In genomic region chr11:119565021-119565420, GRCm38 (mm10) we compare ENCODE assay signal across 21 mouse cellular contexts. TPM values are rescaled to one million over a fixed set of nuclear protein-coding genes. Genes with fewer than 3 reads are reported as not detected.
DNase-seq lines count a peak whose midpoint lies in the region; ATAC-seq and TF ChIP-seq lines count a peak whose summit lies in the region.
"Had no signal": no experiment of that assay in that cellular context is flagged by ENCODE, and none has a peak within 500 bp of the region (broad histone marks: within the 10 kb centered on the region; RNA-seq: fewer than 3 reads in every experiment).

No protein-coding gene starts in this region.

- peak overlapping the region; percentile 49 for H3K27ac ChIP-seq in hindbrain, embryonic 14.5 days
- H3K27ac ChIP-seq in hindbrain, embryonic 12.5 days: no peak overlapping the region
- H3K27ac ChIP-seq in cerebellum, adult 2 months (ENCODE audit: insufficient read depth, low read length): peak overlapping the region; percentile 16; the same call in 1 of the 2 replicates
- H3K27ac ChIP-seq in midbrain, embryonic 14.5 days (replicated peaks; ENCODE audit: low read depth, low read length): peak overlapping the region; percentile 66; the same call in 1 of the 2 replicates
- no peak overlapping the region for H3K27ac ChIP-seq in intestine, embryonic 16.5 days (ENCODE audit: low read length)
- H3K27ac ChIP-seq: layer of hippocampus, adult 2 months had no signal

- 0 out of 2 replicates have a peak, but pooled peaks cover 4% of the 10 kb centered on the region for H3K27me3 ChIP-seq in hindbrain, embryonic 14.5 days (ENCODE audit: control insufficient read depth, insufficient read depth, low read length)
- peaks cover 38% of the 10 kb centered on the region for H3K27me3 ChIP-seq in hindbrain, embryonic 12.5 days
- no peaks in the 10 kb centered on the region for H3K27me3 ChIP-seq in cerebellum, adult 2 months (ENCODE audit: control insufficient read depth, insufficient read depth, low read length)
- H3K27me3 ChIP-seq in midbrain, embryonic 14.5 days (ENCODE audit: control insufficient read depth, insufficient read depth, low read length): 0 out of 2 replicates have a peak, but pooled peaks cover 3% of the 10 kb centered on the region
- H3K27me3 ChIP-seq in intestine, embryonic 16.5 days (replicated peaks; ENCODE audit: control insufficient read depth, insufficient read depth, low read length): peaks cover 9% of the 10 kb centered on the region

- H3K9ac ChIP-seq in hindbrain, embryonic 14.5 days: peak overlapping the region; percentile 35; the same call in 1 of the 2 replicates
- H3K9ac ChIP-seq in hindbrain, embryonic 12.5 days: no peak overlapping the region
- H3K9ac ChIP-seq in midbrain, embryonic 14.5 days (replicated peaks; ENCODE audit: low read length): no peak overlapping the region
- no peak overlapping the region for H3K9ac ChIP-seq in intestine, embryonic 16.5 days (ENCODE audit: low read depth, low read length)
- H3K9ac ChIP-seq: forebrain, postnatal 0 days had no signal

- H3K9me3 ChIP-seq in hindbrain, embryonic 14.5 days (ENCODE audit: control insufficient read depth, low read length): no peaks in the 10 kb centered on the region
- no peaks in the 10 kb centered on the region for H3K9me3 ChIP-seq in hindbrain, embryonic 12.5 days (replicated peaks)
- H3K9me3 ChIP-seq in midbrain, embryonic 14.5 days (ENCODE audit: control insufficient read depth, low read length): no peaks in the 10 kb centered on the region
- H3K9me3 ChIP-seq in intestine, embryonic 16.5 days (ENCODE audit: control insufficient read depth, low read length): no peaks in the 10 kb centered on the region

- H3K4me3 ChIP-seq in hindbrain, embryonic 14.5 days (replicated peaks; ENCODE audit: low read length): no peak overlapping the region
- no peak overlapping the region for H3K4me3 ChIP-seq in hindbrain, embryonic 12.5 days
- H3K4me3 ChIP-seq in cerebellum, adult 2 months (replicated peaks; ENCODE audit: insufficient read depth, low read depth, low read length): no peak overlapping the region
- no peak overlapping the region for H3K4me3 ChIP-seq in midbrain, embryonic 14.5 days (replicated peaks; ENCODE audit: low read depth, low read length)
- H3K4me3 ChIP-seq in intestine, embryonic 16.5 days (ENCODE audit: low read length): no peak overlapping the region
- H3K4me3 ChIP-seq: layer of hippocampus, adult 2 months had no signal

- no peaks in the 10 kb centered on the region for H3K36me3 ChIP-seq in hindbrain, embryonic 14.5 days (replicated peaks; ENCODE audit: control insufficient read depth, insufficient read depth)
- no peaks in the 10 kb centered on the region for H3K36me3 ChIP-seq in hindbrain, embryonic 12.5 days
- no peaks in the 10 kb centered on the region for H3K36me3 ChIP-seq in midbrain, embryonic 14.5 days (ENCODE audit: control insufficient read depth, insufficient read depth, low read length)
- no peaks in the 10 kb centered on the region for H3K36me3 ChIP-seq in intestine, embryonic 16.5 days (ENCODE audit: control insufficient read depth, insufficient read depth, low read length)

- 47% methylated on average over 7 of the region's 7 CpGs for WGBS in hindbrain, embryonic 14.5 days
- whole genome bisulfite sequencing in hindbrain, embryonic 12.5 days: 57% methylated on average over 7 of the region's 7 CpGs
- WGBS in cerebellum, adult 2 months: 22% methylated on average over 7 of the region's 7 CpGs
- WGBS in midbrain, embryonic 14.5 days: 48% methylated on average over 7 of the region's 7 CpGs
- WGBS in intestine, embryonic 16.5 days: 62% methylated on average over 7 of the region's 7 CpGs

- H3K4me2 ChIP-seq in hindbrain, embryonic 14.5 days (replicated peaks): no peak overlapping the region
- no peak overlapping the region for H3K4me2 ChIP-seq in hindbrain, embryonic 12.5 days (replicated peaks)
- no peak overlapping the region for H3K4me2 ChIP-seq in midbrain, embryonic 14.5 days (ENCODE audit: low read length)
- no peak overlapping the region for H3K4me2 ChIP-seq in intestine, embryonic 16.5 days (ENCODE audit: low read depth, low read length)

- H3K4me1 ChIP-seq in hindbrain, embryonic 14.5 days (replicated peaks; ENCODE audit: control insufficient read depth, insufficient read depth, low read length): peaks cover 16% of the 10 kb centered on the region
- peaks cover 25% of the 10 kb centered on the region for H3K4me1 ChIP-seq in hindbrain, embryonic 12.5 days
- peaks cover 30% of the 10 kb centered on the region for H3K4me1 ChIP-seq in cerebellum, adult 2 months (ENCODE audit: control insufficient read depth, insufficient read depth, low read length)
- H3K4me1 ChIP-seq in midbrain, embryonic 14.5 days (ENCODE audit: control insufficient read depth, insufficient read depth, low read length): peaks cover 20% of the 10 kb centered on the region; the same call in 1 of the 2 replicates
- no peaks in the 10 kb centered on the region for H3K4me1 ChIP-seq in intestine, embryonic 16.5 days (ENCODE audit: control insufficient read depth, insufficient read depth, low read length)

- ATAC-seq in hindbrain, embryonic 14.5 days (ENCODE audit: low FRiP score): no peak
- no peak for ATAC-seq in hindbrain, embryonic 12.5 days (ENCODE audit: low FRiP score)
- no peak for ATAC-seq in midbrain, embryonic 14.5 days (ENCODE audit: low FRiP score, low TSS enrichment)
- ATAC-seq in intestine, embryonic 16.5 days: no peak

- TF ChIP-seq CTCF in cerebellum, adult 2 months (IDR thresholded peaks at IDR 0.05; ENCODE audit: borderline replicate concordance, insufficient read depth, low read depth, low read length): no peak

- DNase-seq in hindbrain, embryonic 14.5 days (ENCODE audit: low spot score): no peak
- DNase-seq in cerebellum, adult 2 months: peak; percentile 65
- peak; percentile 65 to 68 for DNase-seq in cerebellum, postnatal 14 days
- no peak for DNase-seq in midbrain, embryonic 14.5 days
- no peak for DNase-seq in layer of hippocampus, adult 11-12 months (ENCODE audit: low spot score)
- no peak for DNase-seq in left cerebral cortex, adult 8-10 months (ENCODE audit: low spot score in 2 of 2)
- DNase-seq: adrenal gland, postnatal 36 days; B cell, adult 2 months; forebrain, postnatal 0 days; heart, postnatal 10 days; kidney, adult 2 months; kidney, postnatal 10 days; left cerebral cortex, postnatal 4 days; liver; lung, postnatal 14 days; right cerebral cortex, postnatal 14 days; spleen, adult 18-20 months; thymus, postnatal 25 days had no signal

- no peak for TF ChIP-seq POLR2A in cerebellum, adult 2 months (IDR thresholded peaks at IDR 0.05; ENCODE audit: borderline replicate concordance, insufficient read depth, low read length)

RNA-seq across cellular contexts. Expression of gene Nptx1, which starts 17.5 kb away (rescaled TPM):
- polyA plus RNA-seq in hindbrain, embryonic 14.5 days (2014; fragmentation: Nextera tagmentation; extraction: Ambion mirVana): 17.4 and 20.5 TPM in 2 replicates
- 14.8 and 15.2 TPM in 2 replicates for polyA plus RNA-seq in hindbrain, embryonic 12.5 days (2016; fragmentation: Nextera tagmentation; extraction: Ambion mirVana)
- polyA plus RNA-seq in cerebellum, adult 2 months (2012; rRNA removed): 200 and 249 TPM in 2 replicates
- 10.1 and 11.3 TPM in 2 replicates for polyA plus RNA-seq in midbrain, embryonic 14.5 days (2014; fragmentation: Nextera tagmentation; extraction: Ambion mirVana)
- polyA plus RNA-seq in intestine, embryonic 16.5 days (2015; fragmentation: Nextera tagmentation; extraction: Ambion mirVana): 0.56 and 0.65 TPM in 2 replicates
- 100 to 1,000 TPM; 185 to 209 (median 199) TPM for total RNA-seq in left cerebral cortex, adult 8-10 months (2022)

RNA-seq across cellular contexts. Expression of gene Rptor, which starts 37.7 kb away (rescaled TPM):
- polyA plus RNA-seq in hindbrain, embryonic 14.5 days (2014; fragmentation: Nextera tagmentation; extraction: Ambion mirVana): 12.3 and 13.2 TPM in 2 replicates
- polyA plus RNA-seq in hindbrain, embryonic 12.5 days (2016; fragmentation: Nextera tagmentation; extraction: Ambion mirVana): 17.4 and 18.3 TPM in 2 replicates
- 43.6 and 45.0 TPM in 2 replicates for polyA plus RNA-seq in cerebellum, adult 2 months (2012; rRNA removed)
- 10.8 and 12.4 TPM in 2 replicates for polyA plus RNA-seq in midbrain, embryonic 14.5 days (2014; fragmentation: Nextera tagmentation; extraction: Ambion mirVana)
- polyA plus RNA-seq in intestine, embryonic 16.5 days (2015; fragmentation: Nextera tagmentation; extraction: Ambion mirVana): 5.2 and 5.9 TPM in 2 replicates
- total RNA-seq in left cerebral cortex, adult 8-10 months (2022): 10 to 100 TPM; 57.5 to 65.0 (median 61.0) TPM

Comparison
In these comparisons a context has a peak if more than half of its experiments do, and no peak if none do; other contexts are left out.
1. H3K27ac ChIP-seq: peak in hindbrain, embryonic 14.5 days (single experiment), cerebellum, adult 2 months (single experiment) and midbrain, embryonic 14.5 days (single experiment); none in hindbrain, embryonic 12.5 days (single experiment) and intestine, embryonic 16.5 days (single experiment).
2. DNase-seq: peak in cerebellum, adult 2 months (2 of 2) and cerebellum, postnatal 14 days (2 of 2); none in hindbrain, embryonic 14.5 days (single experiment), midbrain, embryonic 14.5 days (single experiment), layer of hippocampus, adult 11-12 months (single experiment) and left cerebral cortex, adult 8-10 months (0 of 2).